Mouse (Mus musculus): Measurements from ENCODE around the gene 1700001L19Rik.

GRCm38 (mm10) chr13:68582517-68582780, 14.8 kb upstream of the 1700001L19Rik start:
- TF ChIP-seq CTCF (IDR thresholded peaks at IDR 0.05; ENCODE audit: borderline replicate concordance, control insufficient read depth, extremely low read depth, insufficient read depth, low read length, poor library complexity), result no peak
- TF ChIP-seq POLR2A (IDR thresholded peaks at IDR 0.05; ENCODE audit: control insufficient read depth, extremely low read depth, insufficient read depth, low read length, poor library complexity), result no peak
